In genomic region chr7:93037763-93038471, GRCm38 (mm10) we compare ENCODE assay signal across 15 mouse cellular contexts. TPM values are rescaled to one million over a fixed set of nuclear protein-coding genes. Genes with fewer than 3 reads are reported as not detected.
DNase-seq lines count a peak whose midpoint lies in the region; ATAC-seq lines count a peak whose summit lies in the region.
"Had no signal": no experiment of that assay in that cellular context is flagged by ENCODE, and none has a peak within 500 bp of the region (broad histone marks: within the 10 kb centered on the region; RNA-seq: fewer than 3 reads in every experiment).

No protein-coding gene starts in this region.

- DNase-seq in right cerebral cortex, postnatal 10 days (ENCODE audit: low spot score in 2 of 2), result peak; percentile 36 to 41
- DNase-seq in right cerebral cortex, postnatal 4 days, result no peak
- peak; percentile 69 for DNase-seq in mesoderm, embryonic 11.5 days (ENCODE audit: low read depth, low spot score)
- no peak for DNase-seq in gastrocnemius, postnatal 10 days
- no peak for DNase-seq in B cell, adult 2 months
- DNase-seq: cerebellum, adult 11 months; kidney, adult 11 months; layer of hippocampus, adult 9-11 months; thymus, postnatal 36 days had no signal

- peaks cover 10% of the 10 kb centered on the region for H3K4me1 ChIP-seq in forebrain, embryonic 12.5 days
- H3K4me1 ChIP-seq in neural tube, embryonic 15.5 days, result no peaks in the 10 kb centered on the region
- H3K4me1 ChIP-seq: heart, embryonic 12.5 days; limb, embryonic 12.5 days had no signal

- no peaks in the 10 kb centered on the region for H3K36me3 ChIP-seq in forebrain, embryonic 12.5 days (replicated peaks)
- H3K36me3 ChIP-seq in neural tube, embryonic 15.5 days, result no peaks in the 10 kb centered on the region
- H3K36me3 ChIP-seq: heart, embryonic 12.5 days; limb, embryonic 12.5 days had no signal

- no peak overlapping the region for H3K4me3 ChIP-seq in forebrain, embryonic 12.5 days (replicated peaks)
- H3K4me3 ChIP-seq in neural tube, embryonic 15.5 days (replicated peaks), result no peak overlapping the region
- H3K4me3 ChIP-seq: heart, embryonic 12.5 days; limb, embryonic 12.5 days had no signal

- WGBS in forebrain, embryonic 12.5 days, result 7% methylated on average over 5 of the region's 5 CpGs
- 11% methylated on average over 5 of the region's 5 CpGs for WGBS in neural tube, embryonic 15.5 days

- H3K9me3 ChIP-seq in forebrain, embryonic 12.5 days, result no peaks in the 10 kb centered on the region
- no peaks in the 10 kb centered on the region for H3K9me3 ChIP-seq in neural tube, embryonic 15.5 days (replicated peaks)
- H3K9me3 ChIP-seq: heart, embryonic 12.5 days; limb, embryonic 12.5 days had no signal

- no peak overlapping the region for H3K9ac ChIP-seq in forebrain, embryonic 12.5 days
- no peak overlapping the region for H3K9ac ChIP-seq in neural tube, embryonic 15.5 days (replicated peaks)
- H3K9ac ChIP-seq: heart, embryonic 12.5 days; limb, embryonic 12.5 days had no signal

- no peak overlapping the region for H3K4me2 ChIP-seq in forebrain, embryonic 12.5 days
- no peak overlapping the region for H3K4me2 ChIP-seq in neural tube, embryonic 15.5 days
- H3K4me2 ChIP-seq: heart, embryonic 12.5 days; limb, embryonic 12.5 days had no signal

- peak; percentile 41; the same call in 1 of the 2 replicates for ATAC-seq in forebrain, embryonic 12.5 days (ENCODE audit: low FRiP score)
- ATAC-seq in neural tube, embryonic 15.5 days (ENCODE audit: low FRiP score), result peak; percentile 86
- no peak for ATAC-seq in megakaryocyte-erythroid progenitor cell, adult 5-6 weeks (replicated peaks; ENCODE audit: low FRiP score, low TSS enrichment, poor library complexity, severe bottlenecking)

- no peak overlapping the region; the same call in 1 of the 2 replicates for H3K27ac ChIP-seq in forebrain, embryonic 12.5 days
- peak overlapping the region; percentile 67 for H3K27ac ChIP-seq in neural tube, embryonic 15.5 days (replicated peaks)
- H3K27ac ChIP-seq: limb, embryonic 12.5 days had no signal

- H3K27me3 ChIP-seq in forebrain, embryonic 12.5 days, result no peaks in the 10 kb centered on the region
- H3K27me3 ChIP-seq in neural tube, embryonic 15.5 days (replicated peaks), result no peaks in the 10 kb centered on the region
- H3K27me3 ChIP-seq: heart, embryonic 12.5 days; limb, embryonic 12.5 days had no signal

RNA-seq across cellular contexts. Expression of gene Fam181b, which starts 41.7 kb away (rescaled TPM):
- polyA plus RNA-seq in forebrain, embryonic 12.5 days (2016; fragmentation: Nextera tagmentation; extraction: Ambion mirVana), result 39.7 and 40.2 TPM in 2 replicates
- polyA plus RNA-seq in neural tube, embryonic 15.5 days (2015; fragmentation: Nextera tagmentation; extraction: Ambion mirVana), result 66.5 and 84.8 TPM in 2 replicates
- total RNA-seq in gastrocnemius, postnatal 10 days (2021), result 1 to 10 TPM; 2.3 to 3.6 TPM
- not detected in 2 replicates for total RNA-seq in megakaryocyte-erythroid progenitor cell, adult 5-6 weeks (2014; fragmentation: Nextera tagmentation)
- total RNA-seq in megakaryocyte-erythroid progenitor cell, adult 5-6 weeks (2017), result not detected in 2 replicates
- total RNA-seq: neutrophil, adult 5-6 weeks had no signal

Comparison
In these comparisons a context has a peak if more than half of its experiments do, and no peak if none do; other contexts are left out.
1. DNase-seq: peak in right cerebral cortex, postnatal 10 days (2 of 2) and mesoderm, embryonic 11.5 days (single experiment); none in right cerebral cortex, postnatal 4 days (single experiment), gastrocnemius, postnatal 10 days (single experiment) and B cell, adult 2 months (0 of 2).